Mouse (Mus musculus) hindbrain, embryonic 12.5 days (tissue): ENCODE results near the gene Exoc4. TPM values are rescaled to one million over a fixed set of nuclear protein-coding genes. Genes with fewer than 3 reads are reported as not detected.

Experiments used
- ATAC-seq: fragments of 200-750 bp; cut with Nextera tagmentation; 2 replicates; pipeline ENCODE4 v1.8.0; 2017; ENCODE audit warnings: moderate TSS enrichment; ENCODE audit not compliant: low FRiP score
- H3K27ac ChIP-seq: fragments of 300-500 bp; sonication (generic); 2 replicates; pipeline ENCODE4 v1.5.1; 2016; ENCODE audit warnings: mild to moderate bottlenecking
- H3K27me3 ChIP-seq: fragments of 300-500 bp; sonication (generic); 2 replicates; pipeline ENCODE4 v1.6.1; 2016; ENCODE audit warnings: mild to moderate bottlenecking
- H3K36me3 ChIP-seq: fragments of 300-500 bp; sonication (generic); 2 replicates; pipeline ENCODE4 v1.6.1; 2016; ENCODE audit warnings: mild to moderate bottlenecking
- H3K4me1 ChIP-seq: fragments of 300-500 bp; sonication (generic); 2 replicates; pipeline ENCODE4 v1.6.1; 2016
- H3K4me2 ChIP-seq: fragments of 300-500 bp; sonication (generic); replicated peaks from 2 replicates; pipeline ENCODE4 v1.6.1; 2016; ENCODE audit warnings: mild to moderate bottlenecking
- H3K4me3 ChIP-seq: fragments of 300-500 bp; sonication (generic); 2 replicates; pipeline ENCODE4 v1.5.1; 2016; ENCODE audit warnings: mild to moderate bottlenecking
- H3K9ac ChIP-seq: fragments of 300-500 bp; sonication (generic); 2 replicates; pipeline ENCODE4 v1.6.1; 2016; ENCODE audit warnings: mild to moderate bottlenecking, moderate library complexity
- H3K9me3 ChIP-seq: fragments of 300-500 bp; sonication (generic); replicated peaks from 2 replicates; pipeline ENCODE4 v1.6.1; 2016; ENCODE audit warnings: mild to moderate bottlenecking
- WGBS: fragments of 180-500 bp; shearing (Covaris S2); methylation state at CpG from one replicate; pipeline ENCODE4 v1.1.7; 2016; 5-methylcytosine and 5-hydroxymethylcytosine counted together
- polyA plus RNA-seq: library from polyadenylated mRNA; unstranded; fragments of >200 nt; fragmentation: Nextera tagmentation; extraction: Ambion mirVana; gene quantifications from 2 replicates; pipeline ENCODE4 v1.2.1, GENCODE M21; 2016

Exoc4 gene
- polyA plus RNA-seq, 1 experiment from 2014 or later: 47.7 TPM

- ATAC-seq: peak; percentile 60
- Histone ChIP-seq H3K4me1 (peaks cover 14% of the 10 kb centered on the region), H3K36me3 (no peaks in the 10 kb centered on the region; the same call in 1 of the 2 replicates), H3K27me3 (no peaks in the 10 kb centered on the region), H3K4me2 (no peak overlapping the region), H3K27ac (peak overlapping the region; percentile 78), H3K9ac (no peak overlapping the region), H3K9me3 (0 out of 2 replicates have a peak, but pooled peaks cover 8% of the 10 kb centered on the region), H3K4me3 (no peak overlapping the region)
- WGBS: 44% methylated on average over 4 of the region's 4 CpGs
Observed at GRCm38 (mm10) chr6:33739304-33739703, 490.4 kb downstream of the Exoc4 start.

- Histone ChIP-seq H3K4me3 (no peak overlapping the region), H3K9ac (no peak overlapping the region), H3K4me1 (no peaks in the 10 kb centered on the region), H3K36me3 (0 out of 2 replicates have a peak, but pooled peaks cover 3% of the 10 kb centered on the region), H3K27ac (no peak overlapping the region), H3K4me2 (no peak overlapping the region), H3K9me3 (no peaks in the 10 kb centered on the region), H3K27me3 (no peaks in the 10 kb centered on the region)
- WGBS: 80% methylated on average over 5 of the region's 5 CpGs
- no peak for ATAC-seq
Observed at GRCm38 (mm10) chr6:33755976-33756375, 507.1 kb downstream of the Exoc4 start.

- Histone ChIP-seq H3K27me3 (no peaks in the 10 kb centered on the region), H3K4me2 (no peak overlapping the region), H3K4me1 (peaks cover 5% of the 10 kb centered on the region), H3K36me3 (0 out of 2 replicates have a peak, but pooled peaks cover 3% of the 10 kb centered on the region), H3K9ac (no peak overlapping the region), H3K27ac (no peak overlapping the region), H3K4me3 (no peak overlapping the region), H3K9me3 (no peaks in the 10 kb centered on the region)
- ATAC-seq: no peak
Observed at GRCm38 (mm10) chr6:33761557-33761956, 512.7 kb downstream of the Exoc4 start.

- Histone ChIP-seq H3K4me2 (no peak overlapping the region), H3K4me3 (no peak overlapping the region), H3K27ac (no peak overlapping the region), H3K4me1 (peaks cover 5% of the 10 kb centered on the region), H3K9me3 (no peaks in the 10 kb centered on the region), H3K36me3 (0 out of 2 replicates have a peak, but pooled peaks cover 3% of the 10 kb centered on the region), H3K9ac (no peak overlapping the region), H3K27me3 (no peaks in the 10 kb centered on the region)
- ATAC-seq: no peak
- WGBS: 79% methylated on average over 4 of the region's 4 CpGs
Observed at GRCm38 (mm10) chr6:33763245-33763644, 514.4 kb downstream of the Exoc4 start.

GRCm38 (mm10) chr6:33763970-33764369, 515.1 kb downstream of the Exoc4 start:
- 0 out of 2 replicates have a peak, but pooled peaks cover 3% of the 10 kb centered on the region for H3K36me3 ChIP-seq

GRCm38 (mm10) chr6:33769251-33769650, 520.4 kb downstream of the Exoc4 start:
- Histone ChIP-seq H3K4me1 (peaks cover 3% of the 10 kb centered on the region; the same call in 1 of the 2 replicates), H3K9me3 (no peaks in the 10 kb centered on the region), H3K27me3 (no peaks in the 10 kb centered on the region), H3K4me3 (no peak overlapping the region), H3K36me3 (no peaks in the 10 kb centered on the region), H3K4me2 (no peak overlapping the region), H3K9ac (no peak overlapping the region), H3K27ac (no peak overlapping the region)
- 71% methylated on average over 3 of the region's 3 CpGs for WGBS
- ATAC-seq: no peak

More at GRCm38 (mm10) chr6:33763970-33764369, 515.1 kb downstream of the Exoc4 start:
- H3K9ac ChIP-seq: no peak overlapping the region
- no peak for ATAC-seq
- H3K4me1 ChIP-seq: peaks cover 5% of the 10 kb centered on the region
- H3K4me2 ChIP-seq: no peak overlapping the region
- no peak overlapping the region for H3K27ac ChIP-seq
- 61% methylated on average over 3 of the region's 3 CpGs for WGBS
- H3K27me3 ChIP-seq: no peaks in the 10 kb centered on the region
- H3K4me3 ChIP-seq: no peak overlapping the region
- no peaks in the 10 kb centered on the region for H3K9me3 ChIP-seq

- ATAC-seq: no peak
- Histone ChIP-seq H3K4me1 (peaks cover 3% of the 10 kb centered on the region; the same call in 1 of the 2 replicates), H3K36me3 (no peaks in the 10 kb centered on the region), H3K9me3 (no peaks in the 10 kb centered on the region), H3K27ac (no peak overlapping the region), H3K4me3 (no peak overlapping the region), H3K27me3 (no peaks in the 10 kb centered on the region), H3K9ac (no peak overlapping the region), H3K4me2 (no peak overlapping the region)
- WGBS: 71% methylated on average over 2 of the region's 2 CpGs
Observed at GRCm38 (mm10) chr6:33770021-33770420, 521.1 kb downstream of the Exoc4 start.

- H3K9ac ChIP-seq: no peak overlapping the region
- H3K9me3 ChIP-seq: no peaks in the 10 kb centered on the region
- no peak overlapping the region for H3K4me3 ChIP-seq
- WGBS: 72% methylated on average over 9 of the region's 9 CpGs
- no peaks in the 10 kb centered on the region for H3K27me3 ChIP-seq
- no peak for ATAC-seq
- no peaks in the 10 kb centered on the region for H3K36me3 ChIP-seq
- H3K27ac ChIP-seq: no peak overlapping the region; the same call in 1 of the 2 replicates
- H3K4me1 ChIP-seq: peaks cover 3% of the 10 kb centered on the region; the same call in 1 of the 2 replicates
- H3K4me2 ChIP-seq: no peak overlapping the region
Observed at GRCm38 (mm10) chr6:33772551-33773315, 523.8 kb downstream of the Exoc4 start.

GRCm38 (mm10) chr6:33792604-33793003, 543.7 kb downstream of the Exoc4 start:
- H3K4me2 ChIP-seq: no peak overlapping the region

GRCm38 (mm10) chr6:33801254-33801653, 552.4 kb downstream of the Exoc4 start:
- no peak overlapping the region for H3K4me3 ChIP-seq
- no peak overlapping the region for H3K27ac ChIP-seq
- H3K9ac ChIP-seq: no peak overlapping the region
- H3K4me1 ChIP-seq: peaks cover 3% of the 10 kb centered on the region; the same call in 1 of the 2 replicates
- WGBS: 94% methylated on average over 3 of the region's 3 CpGs
- H3K36me3 ChIP-seq: no peaks in the 10 kb centered on the region
- no peak overlapping the region for H3K4me2 ChIP-seq
- no peak for ATAC-seq
- no peaks in the 10 kb centered on the region for H3K27me3 ChIP-seq
- H3K9me3 ChIP-seq: no peaks in the 10 kb centered on the region

More at GRCm38 (mm10) chr6:33792604-33793003, 543.7 kb downstream of the Exoc4 start:
- Histone ChIP-seq H3K4me3 (no peak overlapping the region), H3K9me3 (no peaks in the 10 kb centered on the region), H3K27ac (no peak overlapping the region), H3K9ac (no peak overlapping the region), H3K27me3 (no peaks in the 10 kb centered on the region), H3K4me1 (no peaks in the 10 kb centered on the region), H3K36me3 (no peaks in the 10 kb centered on the region)
- no peak for ATAC-seq
- 88% methylated on average over 2 of the region's 2 CpGs for WGBS

- H3K9ac ChIP-seq: no peak overlapping the region
- no peak overlapping the region for H3K27ac ChIP-seq
- no peak overlapping the region for H3K4me2 ChIP-seq
- no peak for ATAC-seq
- no peak overlapping the region for H3K4me3 ChIP-seq
- WGBS: 24% methylated on average over 3 of the region's 3 CpGs
- no peaks in the 10 kb centered on the region for H3K36me3 ChIP-seq
- peaks cover 3% of the 10 kb centered on the region; the same call in 1 of the 2 replicates for H3K4me1 ChIP-seq
- H3K9me3 ChIP-seq: no peaks in the 10 kb centered on the region
- no peaks in the 10 kb centered on the region for H3K27me3 ChIP-seq
Observed at GRCm38 (mm10) chr6:33803481-33804098, 554.7 kb downstream of the Exoc4 start.

GRCm38 (mm10) chr6:33804775-33805174, 555.9 kb downstream of the Exoc4 start:
- H3K27ac ChIP-seq: no peak overlapping the region
- no peak for ATAC-seq
- no peak overlapping the region for H3K4me2 ChIP-seq
- H3K36me3 ChIP-seq: no peaks in the 10 kb centered on the region
- peaks cover 3% of the 10 kb centered on the region; the same call in 1 of the 2 replicates for H3K4me1 ChIP-seq
- no peak overlapping the region for H3K9ac ChIP-seq
- no peak overlapping the region for H3K4me3 ChIP-seq
- no peaks in the 10 kb centered on the region for H3K9me3 ChIP-seq
- H3K27me3 ChIP-seq: no peaks in the 10 kb centered on the region
- WGBS: 71% methylated on average over 2 of the region's 2 CpGs
